Mouse (Mus musculus) bone marrow, adult 2 months (tissue): ENCODE data around the gene Ifnb1.

Source experiments
- CTCF ChIP-seq: fragments of 200-500 bp; IDR thresholded peaks from 2 replicates; pipeline ENCODE4 v1.5.1; 2011; ENCODE audit warnings: low read length, control low read depth; ENCODE audit not compliant: control insufficient read depth, insufficient read depth
- POLR2A ChIP-seq: fragments of 200-500 bp; IDR thresholded peaks from 2 replicates; pipeline ENCODE4 v1.6.1; 2011; ENCODE audit warnings: low read depth, mild to moderate bottlenecking, control low read depth, low read length, borderline replicate concordance; ENCODE audit not compliant: control insufficient read depth

- TF ChIP-seq POLR2A (no peak), CTCF (no peak)
These were observed 3.9 kb upstream of the Ifnb1 start for GRCm38 (mm10) chr4:88526379-88527049.
